Mouse (Mus musculus) embryonic fibroblast, embryonic 13.5 days (primary cell): ENCODE results near the gene Pabpc1l.

Experiments used
- CTCF ChIP-seq: IDR thresholded peaks from 2 replicates; pipeline ENCODE4 v1.5.1; 2011; ENCODE audit warnings: mild to moderate bottlenecking, control low read depth, low read length, moderate library complexity, borderline replicate concordance; ENCODE audit not compliant: insufficient read depth
- POLR2A ChIP-seq: IDR thresholded peaks from 2 replicates; pipeline ENCODE4 v1.6.1; 2011; ENCODE audit warnings: low read depth, mild to moderate bottlenecking, control low read depth, low read length, moderate library complexity

GRCm38 (mm10) chr2:164004503-164004902, 20.7 kb upstream of the Pabpc1l start:
- TF ChIP-seq CTCF (no peak), POLR2A (no peak)
